Mouse (Mus musculus) embryonic fibroblast, embryonic 13.5 days (primary cell): ENCODE measurements around the gene Rbm33. TPM values are rescaled to one million over a fixed set of nuclear protein-coding genes. Genes with fewer than 3 reads are reported as not detected.
A peak's percentile ranks its signal among the peaks of the same experiment; 100 is the strongest.

Experiments used
- H3K27ac ChIP-seq: 2 replicates; pipeline ENCODE4 v1.5.1; 2012; ENCODE audit warnings: low read length, control low read depth, inconsistent platforms; ENCODE audit not compliant: insufficient read depth
- H3K4me1 ChIP-seq: 2 replicates; pipeline ENCODE4 v1.6.1; 2011; ENCODE audit warnings: low read length; ENCODE audit not compliant: control insufficient read depth, insufficient read depth
- H3K4me3 ChIP-seq: 2 replicates; pipeline ENCODE4 v1.5.1; 2011; ENCODE audit warnings: mild to moderate bottlenecking, control low read depth, low read length; ENCODE audit not compliant: insufficient read depth
- CTCF ChIP-seq: IDR thresholded peaks from 2 replicates; pipeline ENCODE4 v1.5.1; 2011; ENCODE audit warnings: mild to moderate bottlenecking, control low read depth, low read length, moderate library complexity, borderline replicate concordance; ENCODE audit not compliant: insufficient read depth
- POLR2A ChIP-seq: IDR thresholded peaks from 2 replicates; pipeline ENCODE4 v1.6.1; 2011; ENCODE audit warnings: low read depth, mild to moderate bottlenecking, control low read depth, low read length, moderate library complexity
- polyA plus RNA-seq: library from polyadenylated mRNA; stranded (reverse); fragments of >200 nt; gene quantifications from 2 replicates; pipeline ENCODE4 v1.2.4, GENCODE M21; 2011; ENCODE audit warnings: low read depth; ENCODE audit not compliant: missing spikeins, insufficient read length

Rbm33 gene
- polyA plus RNA-seq, 1 experiment: 26.4 TPM

DNA sequence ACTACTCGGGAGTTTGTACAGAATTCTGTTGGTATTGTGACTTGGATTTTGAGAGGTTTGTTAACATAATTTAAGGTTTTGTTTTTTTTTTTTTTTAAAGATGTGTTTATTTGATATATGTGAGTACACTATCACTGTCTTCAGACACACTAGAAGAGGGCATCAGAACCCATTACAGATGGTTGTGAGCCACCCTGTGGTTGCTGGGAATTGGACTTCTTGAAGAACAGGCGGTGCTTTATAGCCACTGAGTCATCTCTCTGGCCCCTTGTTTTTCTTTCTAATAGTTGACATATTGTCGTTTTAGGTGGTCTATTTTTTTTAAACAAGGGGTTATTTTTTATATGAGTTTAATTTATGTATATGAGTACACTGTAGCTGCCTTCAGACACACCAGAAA, 5.3 kb downstream of the Rbm33 start:
- no peak overlapping the region for H3K4me3 ChIP-seq
- H3K4me1 ChIP-seq: no peaks in the 10 kb centered on the region; the same call in 1 of the 2 replicates
- H3K27ac ChIP-seq: no peak overlapping the region
- TF ChIP-seq POLR2A (no peak), CTCF (no peak)

DNA sequence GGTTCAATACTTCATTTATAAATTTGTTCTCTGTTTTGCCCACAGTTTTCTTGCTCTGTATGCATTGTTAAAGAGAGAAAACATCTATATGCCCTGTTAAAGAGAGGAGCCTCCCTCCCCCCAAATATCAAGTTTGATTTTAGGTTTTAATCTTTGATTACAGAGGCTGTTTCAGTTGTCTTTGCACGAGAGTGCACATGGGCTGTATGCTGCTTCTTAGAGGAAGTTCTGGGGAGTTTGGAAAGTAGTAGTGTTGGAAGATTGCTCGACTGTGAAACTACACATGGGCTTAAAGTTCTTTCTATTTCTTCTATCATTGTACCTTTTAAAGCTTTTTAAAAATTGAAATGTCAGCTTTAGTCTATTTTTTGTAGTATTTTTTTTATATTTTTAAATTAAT, 6.9 kb downstream of the Rbm33 start:
- TF ChIP-seq CTCF: no peak
- no peak for TF ChIP-seq POLR2A

DNA sequence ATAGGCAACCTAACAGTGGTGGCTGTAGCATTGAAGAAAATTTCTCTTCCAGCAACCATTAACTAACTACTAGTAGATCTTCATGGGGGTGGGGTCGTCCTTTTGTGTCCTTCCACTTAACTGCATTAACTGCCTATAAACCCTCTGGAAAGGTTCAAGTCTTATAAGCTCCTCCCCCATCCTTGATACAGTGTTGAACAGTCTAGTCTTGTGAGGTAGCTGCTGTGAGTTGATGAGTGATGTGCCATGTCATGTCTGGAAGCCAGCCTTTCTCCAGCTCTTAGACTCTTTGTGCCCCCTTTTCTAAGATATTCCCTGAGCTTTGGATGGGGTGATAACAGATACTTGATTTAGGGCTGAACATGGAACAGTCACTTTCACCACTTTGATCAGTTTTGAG, 7.5 kb downstream of the Rbm33 start:
- H3K4me3 ChIP-seq: no peak overlapping the region
- no peak overlapping the region for H3K27ac ChIP-seq
- no peak for TF ChIP-seq CTCF
- no peak for TF ChIP-seq POLR2A
- no peaks in the 10 kb centered on the region; the same call in 1 of the 2 replicates for H3K4me1 ChIP-seq

More for the DNA sequence above, 6.9 kb downstream of the Rbm33 start:
- no peak overlapping the region for H3K4me3 ChIP-seq
- H3K27ac ChIP-seq: no peak overlapping the region
- H3K4me1 ChIP-seq: no peaks in the 10 kb centered on the region; the same call in 1 of the 2 replicates

DNA sequence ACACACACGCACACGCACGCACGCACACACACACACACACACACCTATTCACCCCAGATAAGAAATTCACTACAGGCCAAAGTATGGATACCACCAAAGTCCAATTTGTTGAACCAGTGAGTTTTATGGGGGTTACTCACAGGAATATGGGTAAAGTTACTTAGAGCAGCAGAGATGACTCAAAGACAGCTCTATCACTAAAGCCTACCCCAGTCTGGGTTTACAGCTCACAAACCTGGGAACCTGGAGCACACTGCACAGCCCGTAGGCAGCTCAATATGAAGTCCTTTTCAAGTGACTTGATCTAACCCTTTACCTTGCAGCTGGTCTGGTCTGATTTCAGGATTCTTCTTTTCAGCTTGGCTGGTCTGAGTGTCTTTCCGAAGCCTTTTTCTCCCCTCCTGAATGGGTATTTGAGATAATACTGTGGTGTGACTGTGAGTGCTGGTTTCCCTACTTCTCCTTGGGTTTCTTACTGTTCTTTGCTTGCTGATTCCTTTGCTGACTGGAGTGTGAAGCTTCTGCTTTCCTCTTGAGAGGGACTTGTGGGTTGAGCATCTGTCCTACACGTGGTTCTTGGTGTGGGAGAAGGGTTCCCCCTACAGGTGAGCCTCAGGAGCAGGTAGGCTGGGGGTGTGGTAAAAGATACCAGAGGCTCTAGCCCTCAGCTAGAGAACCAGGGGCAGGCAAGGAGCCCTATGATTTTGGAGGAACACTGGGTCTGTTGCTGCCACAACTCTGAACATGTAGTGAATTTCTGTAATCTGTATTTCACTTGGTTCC, 12.3 kb downstream of the Rbm33 start:
- no peaks in the 10 kb centered on the region; the same call in 1 of the 2 replicates for H3K4me1 ChIP-seq
- no peak overlapping the region for H3K4me3 ChIP-seq
- TF ChIP-seq POLR2A (no peak), CTCF (peak; percentile 16; the same call in 1 of the 2 replicates)
- no peak overlapping the region for H3K27ac ChIP-seq

DNA sequence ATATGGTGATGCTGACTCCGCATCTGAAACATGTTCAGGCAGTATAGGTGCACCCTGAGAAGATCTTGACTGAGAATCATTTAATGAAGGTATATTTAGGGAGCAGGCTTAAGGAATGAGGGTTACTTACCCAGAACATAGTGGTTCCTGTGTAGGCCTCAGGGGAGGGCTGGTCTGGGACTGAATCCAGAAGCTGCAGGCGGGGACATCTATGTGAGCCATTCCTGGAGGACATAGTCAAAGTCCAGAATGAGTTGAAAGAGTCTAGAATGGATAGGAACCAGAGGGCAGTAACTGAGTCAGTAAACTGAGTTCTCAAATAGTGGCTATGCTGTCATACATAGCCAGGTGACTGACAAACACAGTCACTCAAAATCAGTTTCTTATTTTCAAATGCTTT, 16.8 kb downstream of the Rbm33 start:
- Histone ChIP-seq H3K4me1 (no peaks in the 10 kb centered on the region; the same call in 1 of the 2 replicates), H3K27ac (no peak overlapping the region), H3K4me3 (no peak overlapping the region)
- TF ChIP-seq CTCF (no peak), POLR2A (no peak)

DNA sequence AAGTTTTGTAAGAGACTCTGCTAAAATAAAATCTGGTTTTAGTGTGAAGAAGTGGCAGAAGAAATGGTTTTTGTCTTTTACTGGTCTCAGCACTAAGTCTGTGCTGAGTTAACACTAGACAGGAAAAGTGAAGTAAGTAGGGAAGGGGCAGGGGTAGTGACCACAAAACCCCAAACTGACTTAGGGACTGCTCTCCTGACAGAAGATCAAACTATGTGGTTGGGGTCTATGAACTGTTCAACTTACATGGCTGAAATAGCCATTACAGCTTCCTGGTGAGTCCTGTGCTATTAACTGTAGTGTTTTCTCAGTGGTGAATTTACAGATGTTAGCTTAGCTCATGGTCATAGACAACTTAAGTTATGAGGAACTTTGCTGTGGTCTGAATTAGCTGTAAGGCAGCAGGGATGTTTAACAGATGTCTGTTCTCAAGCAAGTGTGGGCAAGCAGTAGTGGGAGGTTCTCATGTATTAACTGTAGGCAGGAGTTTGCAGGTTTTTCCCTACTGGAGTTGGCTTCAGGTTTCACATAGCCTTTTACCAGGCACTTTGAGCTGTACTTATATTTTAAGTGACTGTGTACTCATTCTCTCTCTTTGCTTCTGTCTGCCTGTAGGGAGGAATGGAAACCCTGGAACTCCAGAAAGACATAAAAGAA, 35.1 kb downstream of the Rbm33 start:
- Histone ChIP-seq H3K4me3 (no peak overlapping the region), H3K4me1 (peaks cover 8% of the 10 kb centered on the region; the same call in 1 of the 2 replicates), H3K27ac (no peak overlapping the region)
- no peak for TF ChIP-seq POLR2A
- no peak for TF ChIP-seq CTCF

DNA sequence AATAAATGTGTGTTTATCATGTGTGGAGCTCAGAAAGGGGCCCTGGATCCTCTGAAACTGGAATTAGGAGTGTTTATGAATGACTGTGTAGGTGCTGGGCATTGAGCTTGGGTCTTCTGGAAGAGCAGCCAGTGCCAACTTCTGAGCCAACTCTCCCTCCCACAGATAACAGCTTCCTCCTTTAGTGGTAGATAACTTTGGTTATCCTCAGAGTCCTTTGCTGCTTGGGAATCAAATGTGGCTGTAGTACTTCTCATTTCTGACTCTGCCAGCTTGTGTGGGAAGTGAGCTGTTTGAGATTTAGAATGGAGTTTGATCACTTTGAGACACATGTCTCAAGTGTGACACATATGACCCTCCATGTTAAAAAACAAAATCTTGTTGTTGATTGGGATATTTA, 38.7 kb downstream of the Rbm33 start:
- no peak overlapping the region for H3K4me3 ChIP-seq
- no peak overlapping the region for H3K27ac ChIP-seq
- H3K4me1 ChIP-seq: peaks cover 8% of the 10 kb centered on the region; the same call in 1 of the 2 replicates
- TF ChIP-seq POLR2A: no peak
- TF ChIP-seq CTCF: no peak

DNA sequence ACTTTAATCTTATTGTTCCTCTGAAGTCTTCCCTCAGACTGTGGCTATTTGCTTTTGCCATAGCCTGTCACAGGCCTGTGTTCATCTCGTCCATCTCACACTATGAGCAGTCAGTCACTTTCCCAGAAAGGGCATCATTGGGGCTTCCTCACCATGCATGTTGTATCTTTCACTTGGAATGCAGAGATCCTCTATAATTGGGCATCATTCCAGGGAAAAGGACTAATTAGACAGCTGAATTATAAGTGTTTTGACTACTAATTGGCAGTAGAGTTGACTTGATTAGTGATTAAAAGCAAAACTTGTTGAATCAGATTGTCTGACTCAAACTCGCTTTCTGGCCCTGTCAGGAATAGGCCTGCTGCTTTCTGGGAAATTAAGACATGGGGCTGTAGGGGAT, 43.8 kb downstream of the Rbm33 start:
- no peak overlapping the region for H3K27ac ChIP-seq
- no peak for TF ChIP-seq POLR2A
- TF ChIP-seq CTCF: no peak
- no peak overlapping the region for H3K4me3 ChIP-seq
- H3K4me1 ChIP-seq: peaks cover 5% of the 10 kb centered on the region; the same call in 1 of the 2 replicates

DNA sequence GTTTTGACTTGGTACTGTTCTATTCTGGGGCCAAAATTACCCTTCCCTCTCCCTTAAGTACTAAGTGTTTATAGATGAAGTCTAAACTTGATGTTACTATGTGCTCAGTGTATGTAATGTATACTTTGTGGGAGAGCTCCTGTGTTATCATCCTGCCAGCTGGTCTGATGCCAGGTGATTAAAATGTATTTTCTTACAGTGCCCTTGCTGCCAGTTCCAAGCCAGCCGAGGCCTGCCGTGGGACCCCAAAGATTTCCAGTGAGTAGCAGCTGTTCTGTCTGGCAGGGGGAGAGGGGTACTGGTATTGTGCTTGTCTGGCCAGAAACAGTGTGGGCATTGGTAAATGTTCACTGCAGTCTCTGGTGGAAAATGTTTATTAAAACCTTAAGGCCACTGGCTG, 51.1 kb downstream of the Rbm33 start:
- Histone ChIP-seq H3K4me3 (no peak overlapping the region), H3K4me1 (no peaks in the 10 kb centered on the region), H3K27ac (no peak overlapping the region)
- no peak for TF ChIP-seq POLR2A
- no peak for TF ChIP-seq CTCF

DNA sequence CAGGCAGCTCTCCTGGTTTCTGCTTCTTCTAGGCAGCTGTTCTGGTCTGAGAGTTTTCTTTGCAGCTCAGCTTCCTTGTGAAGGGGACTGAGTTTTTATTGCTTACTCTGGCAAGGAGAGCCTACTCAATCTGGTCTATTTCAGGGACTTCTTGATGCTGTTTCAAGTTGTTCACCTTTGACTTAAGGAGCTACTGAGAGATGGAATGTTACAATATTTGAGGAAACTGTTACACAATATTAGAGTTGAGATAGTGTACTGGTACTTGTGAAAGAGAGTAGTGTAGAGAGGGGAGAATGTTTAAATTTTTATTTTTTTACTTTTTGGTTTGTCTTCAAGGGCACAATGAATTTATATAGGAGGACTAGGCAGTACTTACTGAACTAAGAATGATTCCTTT, 53.9 kb downstream of the Rbm33 start:
- Histone ChIP-seq H3K27ac (no peak overlapping the region), H3K4me1 (no peaks in the 10 kb centered on the region), H3K4me3 (no peak overlapping the region)
- no peak for TF ChIP-seq POLR2A
- no peak for TF ChIP-seq CTCF
